Mouse (Mus musculus) spleen, postnatal 36 days (tissue): ENCODE results near the gene Trim52.
"Not testable (repeated sequence)": the region's sequence is repeated elsewhere in the genome, so short reads cannot be mapped to it uniquely, and the experiment has no call there.

Experiments
- DNase-seq, 2 experiments: peaks; one replicate each; pipeline ENCODE4 v3.0.0; 2022; ENCODE audit warnings: low spot score in 2 of 2, mixed read lengths in 1 of 2

The Trim52 gene

DNA sequence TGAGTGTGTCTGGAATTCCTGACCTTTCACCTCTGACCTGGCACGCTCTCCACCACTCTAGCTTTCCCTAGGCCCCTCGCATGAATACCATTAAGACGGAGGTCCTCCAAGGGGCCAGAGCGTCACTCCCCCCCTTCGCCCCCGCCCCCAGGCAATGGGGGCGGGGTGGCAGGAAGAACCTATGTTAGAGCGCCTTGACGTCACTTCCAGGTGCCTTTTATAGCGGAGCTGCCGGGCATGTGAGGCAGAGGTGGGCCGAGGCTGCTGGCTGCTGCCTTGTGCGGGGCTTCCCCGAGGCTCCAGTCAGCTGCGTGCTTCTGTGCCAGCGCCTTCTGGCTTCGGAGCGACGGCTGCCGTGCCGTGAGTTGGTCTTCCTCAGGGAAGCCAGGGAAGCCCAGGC is at the start of gene Trim52:
TSS of gene Trim52 (plus strand) at position 219 of the 400 bp plus-strand sequence.
- DNase-seq: no peak

DNA sequence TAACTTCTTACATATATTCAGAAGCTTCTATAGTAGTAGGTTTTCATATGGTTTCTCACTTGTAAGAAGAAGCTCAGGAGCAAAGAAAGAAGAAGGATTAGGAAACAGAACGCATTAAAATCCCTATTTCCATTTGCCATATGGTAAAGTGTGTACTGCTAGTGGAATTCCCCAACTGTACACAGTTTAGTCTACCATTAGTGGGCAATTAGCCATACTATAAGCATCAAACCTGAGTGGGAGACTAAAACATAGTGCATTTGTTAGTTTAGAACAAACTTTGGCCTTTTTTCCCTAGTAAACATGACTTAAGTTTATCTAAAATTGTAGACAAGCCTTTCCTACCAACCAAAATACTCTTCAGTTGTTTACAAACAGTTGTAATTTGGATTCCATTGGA is 33.4 kb upstream of the Trim52 start:
- DNase-seq: no peak

- no peak for DNase-seq
Measured at GRCm38 (mm10) chr14:106075181-106076064, 30.6 kb upstream of the Trim52 start.

DNA sequence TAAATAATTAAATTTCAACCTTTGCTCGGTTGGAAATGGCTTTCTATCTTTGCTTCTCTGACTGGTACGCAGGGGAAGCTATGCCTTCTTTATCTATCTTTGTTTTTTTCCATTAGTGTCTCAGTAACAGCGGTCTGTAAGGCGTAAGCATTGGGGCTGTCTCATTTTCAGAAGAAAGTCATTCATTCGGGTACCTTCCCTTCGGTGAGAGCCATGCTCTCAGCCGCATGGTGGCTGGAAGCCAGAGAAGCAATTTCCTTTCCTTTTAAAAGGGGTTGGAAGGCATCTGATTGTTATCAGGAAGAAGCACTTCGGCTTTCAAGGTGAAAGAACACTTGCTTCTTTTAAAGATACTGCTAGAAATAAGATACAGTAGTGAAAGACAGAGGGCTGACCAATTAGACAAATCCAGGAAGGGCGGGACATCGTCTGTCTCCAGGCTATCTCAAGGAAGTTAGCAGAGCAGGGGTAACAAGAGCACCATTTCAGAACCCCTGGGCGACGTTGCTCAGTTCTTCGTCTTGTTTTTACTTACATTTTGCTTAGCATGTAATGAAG is 17.4 kb upstream of the Trim52 start:
- DNase-seq: no peak

DNA sequence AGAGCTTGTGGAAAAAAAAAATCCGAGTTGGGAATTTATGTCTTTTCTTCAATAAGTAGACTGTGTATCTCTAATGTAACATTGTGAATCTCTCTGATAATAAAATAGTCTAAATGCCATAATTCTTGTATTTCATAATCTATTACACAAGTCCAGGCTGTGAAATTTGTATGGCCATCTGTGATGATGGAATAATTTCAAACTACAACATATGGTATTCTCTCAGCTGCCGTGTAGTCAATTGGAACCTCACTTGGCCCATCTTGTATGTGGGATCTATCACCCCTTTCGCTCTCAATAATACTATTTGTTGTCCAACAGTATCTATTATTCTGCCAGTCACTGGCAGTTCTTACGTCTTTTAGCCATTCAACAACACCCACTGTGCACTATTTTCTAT is 9.2 kb upstream of the Trim52 start:
- DNase-seq: no peak

GRCm38 (mm10) chr14:106100858-106101257 is 5.1 kb upstream of the Trim52 start:
- no peak for DNase-seq

DNA sequence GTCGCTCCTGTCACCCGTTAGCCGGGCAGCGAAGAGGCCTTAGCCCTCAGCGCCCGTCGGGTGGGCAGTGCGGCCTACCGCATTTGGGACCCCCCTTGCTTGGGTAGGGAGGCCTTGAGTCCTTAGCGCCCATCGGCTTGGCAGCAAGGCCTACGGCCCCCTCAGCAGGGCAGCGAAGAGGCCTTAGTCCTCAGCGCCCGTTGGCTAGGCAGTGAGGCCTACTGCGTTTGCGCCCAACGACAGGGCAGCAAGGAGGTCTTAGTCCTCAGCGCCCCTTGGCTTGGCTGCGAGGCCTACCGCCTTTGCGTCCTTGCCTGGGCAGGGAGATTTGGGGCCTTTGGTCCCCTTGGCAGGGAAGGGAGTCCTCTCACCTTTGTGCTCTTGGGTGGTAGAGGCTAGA is 427 bp downstream of the Trim52 start:
- DNase-seq: no peak

GRCm38 (mm10) chr14:106119371-106119770 is 13.4 kb downstream of the Trim52 start:
- no peak for DNase-seq

GRCm38 (mm10) chr14:106136272-106136671 is 30.3 kb downstream of the Trim52 start:
- no peak for DNase-seq

DNA sequence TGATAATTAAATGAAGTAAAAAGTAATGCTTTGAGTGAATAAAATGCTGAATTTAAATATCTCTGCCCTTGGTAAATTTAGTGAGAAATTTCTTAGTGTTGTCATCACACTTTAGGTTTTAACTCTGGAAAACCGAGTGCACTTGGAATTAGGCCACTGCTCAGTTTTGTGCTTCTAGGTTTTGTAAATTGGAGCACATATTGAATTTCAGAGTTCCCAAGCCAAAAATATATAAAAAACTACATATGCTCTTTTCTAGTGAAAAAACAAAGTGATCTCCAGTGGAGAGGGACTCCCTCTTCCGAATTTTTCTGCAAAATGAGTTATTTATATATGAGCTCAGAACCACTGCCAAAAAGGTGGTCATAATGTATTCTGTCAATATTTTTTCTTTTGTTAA is 45.2 kb downstream of the Trim52 start:
- no peak for DNase-seq

DNA sequence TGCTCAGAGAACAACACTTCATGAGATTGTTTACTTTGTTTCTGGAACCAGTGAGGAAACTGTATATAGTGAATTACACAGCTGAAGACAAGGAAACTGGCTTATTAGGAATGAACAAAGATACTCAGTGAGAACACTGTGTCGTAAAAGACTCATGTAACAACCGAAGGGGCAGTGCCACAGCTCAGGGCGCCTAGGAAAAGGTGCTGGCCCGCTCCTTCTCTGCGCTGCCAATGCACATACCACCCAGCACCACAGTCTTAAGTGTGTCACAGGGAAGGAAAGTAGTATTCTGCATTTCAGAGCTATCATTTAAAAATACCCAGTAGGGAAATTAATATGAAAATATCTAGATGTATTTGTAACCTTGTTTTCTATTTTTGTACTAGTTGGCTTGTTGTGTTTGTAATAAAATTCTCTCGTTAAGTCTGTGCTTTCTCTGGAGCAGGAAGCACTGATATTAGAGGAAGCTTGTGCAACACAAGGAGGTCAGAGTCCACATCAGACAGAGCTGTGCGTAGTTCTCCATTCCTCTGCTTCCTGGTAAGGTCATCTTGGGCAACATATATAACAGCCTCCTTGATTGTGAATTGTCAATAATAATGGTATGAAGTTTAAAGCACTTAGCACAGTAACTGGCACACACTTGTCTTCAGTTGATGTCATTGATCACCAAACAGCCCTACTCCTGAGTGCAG is 49.0 kb downstream of the Trim52 start:
- no peak for DNase-seq

DNA sequence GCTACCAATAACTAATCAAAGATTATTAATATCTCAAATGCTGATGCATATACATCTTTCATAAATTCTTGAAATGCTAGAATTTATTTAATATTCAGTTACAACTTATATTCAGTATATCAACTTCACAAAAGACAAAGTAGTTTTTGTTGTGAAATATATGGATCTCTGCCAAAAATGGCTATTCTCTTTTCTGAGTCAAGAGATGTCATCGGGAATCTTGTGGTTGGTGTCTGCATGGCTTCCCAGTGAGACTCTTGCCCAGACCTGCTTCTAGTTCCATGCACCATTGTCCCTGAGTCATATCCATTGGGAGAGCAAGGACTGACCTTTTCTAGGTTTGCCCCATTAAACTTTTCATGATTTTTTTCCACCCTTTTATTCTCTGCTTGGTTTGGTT is 50.5 kb downstream of the Trim52 start:
- DNase-seq: no peak

DNA sequence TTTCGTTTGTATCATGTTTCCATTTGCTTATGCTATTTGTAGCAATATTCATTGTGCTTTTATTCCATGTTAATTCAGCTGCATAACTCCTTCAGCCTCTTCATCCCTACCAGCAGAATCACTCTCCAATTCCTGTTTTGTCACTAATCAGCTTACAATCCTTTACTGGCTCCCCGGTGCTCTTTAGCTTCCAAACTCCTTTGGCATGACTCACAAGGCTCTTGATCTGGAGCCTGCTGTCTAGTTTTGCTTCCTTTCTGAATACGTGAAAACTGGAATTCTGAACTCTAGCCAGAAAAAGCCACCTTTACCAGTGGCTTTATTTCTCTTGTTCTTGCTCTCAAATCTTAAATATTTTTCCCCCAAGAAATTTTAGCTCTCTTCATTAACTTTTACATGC is 56.3 kb downstream of the Trim52 start:
- no peak for DNase-seq

GRCm38 (mm10) chr14:106163196-106163595 is 57.2 kb downstream of the Trim52 start:
- DNase-seq: no peak

- not testable (repeated sequence) for DNase-seq
Measured at GRCm38 (mm10) chr14:106163933-106164332, 57.9 kb downstream of the Trim52 start.

- DNase-seq: no peak
Measured at GRCm38 (mm10) chr14:106176879-106177278, 70.9 kb downstream of the Trim52 start.

DNA sequence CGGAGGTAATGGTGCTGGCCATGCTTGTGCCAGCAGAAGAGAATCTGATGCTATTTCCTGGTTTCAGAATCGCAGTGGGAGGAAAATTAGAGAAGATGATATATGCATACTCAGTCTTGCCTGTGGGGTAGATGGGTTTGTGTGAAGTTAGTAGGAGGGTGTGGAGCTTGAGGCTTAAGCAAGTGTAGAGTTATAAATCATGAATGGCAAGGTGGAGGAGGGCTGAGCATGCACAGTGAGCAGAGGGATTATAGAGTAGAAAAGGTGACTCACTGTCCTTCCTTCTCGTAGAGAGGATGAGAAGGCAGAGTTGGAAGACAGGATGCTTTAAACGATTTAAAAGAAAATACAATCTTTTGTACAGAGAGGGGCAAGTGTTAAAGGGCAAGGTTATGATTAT is 72.2 kb downstream of the Trim52 start:
- DNase-seq: no peak

GRCm38 (mm10) chr14:106179102-106179727 is 73.2 kb downstream of the Trim52 start:
- DNase-seq: no peak

GRCm38 (mm10) chr14:106179728-106180125 is 73.7 kb downstream of the Trim52 start:
- DNase-seq: no peak

- DNase-seq: no peak
Measured at GRCm38 (mm10) chr14:106180616-106181015, 74.6 kb downstream of the Trim52 start.

- no peak for DNase-seq
Measured at GRCm38 (mm10) chr14:106183985-106184384, 78.0 kb downstream of the Trim52 start.
